Mouse (Mus musculus) lung, adult 2 months (tissue): ENCODE measurements around the gene 4933400A11Rik.

Experiments
- CTCF ChIP-seq: fragments of 200-500 bp; IDR thresholded peaks from 2 replicates; pipeline ENCODE4 v1.5.1; 2011; ENCODE audit warnings: mild to moderate bottlenecking, low read length, control low read depth; ENCODE audit not compliant: insufficient read depth
- POLR2A ChIP-seq: fragments of 200-500 bp; IDR thresholded peaks from 2 replicates; pipeline ENCODE4 v1.6.1; 2011; ENCODE audit warnings: low read depth, mild to moderate bottlenecking, control low read depth, low read length, borderline replicate concordance; ENCODE audit errors: extremely low read depth

GRCm38 (mm10) chrX:169789702-169790101 lies 10.3 kb upstream of the 4933400A11Rik start:
- no peak for TF ChIP-seq CTCF
- TF ChIP-seq POLR2A, result no peak
